Mouse (Mus musculus) thymus, postnatal 25 days (tissue): ENCODE data around the gene Ccdc142.

Experiments
- DNase-seq: peaks from one replicate; pipeline ENCODE4 v3.0.0; 2022

Ccdc142 gene

DNA sequence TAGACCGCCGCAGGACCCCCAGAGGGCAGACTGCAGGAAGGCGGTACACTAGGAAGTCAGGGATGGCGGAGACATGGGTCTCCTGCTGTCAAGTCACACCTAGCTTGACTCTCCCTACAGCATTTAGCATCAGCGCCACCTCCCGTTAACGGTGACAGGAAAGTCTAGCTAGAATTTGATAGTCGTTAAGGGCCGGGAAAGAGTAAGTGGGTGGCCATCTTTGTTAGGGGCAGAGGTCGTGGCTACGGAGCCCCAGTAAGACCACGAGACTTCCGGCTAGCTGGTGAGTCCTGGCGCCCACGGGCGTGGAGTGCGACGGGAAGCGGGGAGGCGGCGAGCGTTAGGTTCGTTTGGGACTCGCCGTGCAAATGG is at the start of gene Ccdc142, which contains the start of gene Gm42688:
Gene Ccdc142, plus strand, starts transcription at position 286 of the 372 bp plus-strand sequence.
Gene Gm42688, plus strand, starts transcription at position 302 of the 372 bp plus-strand sequence.
- peak; percentile 93 for DNase-seq

DNA sequence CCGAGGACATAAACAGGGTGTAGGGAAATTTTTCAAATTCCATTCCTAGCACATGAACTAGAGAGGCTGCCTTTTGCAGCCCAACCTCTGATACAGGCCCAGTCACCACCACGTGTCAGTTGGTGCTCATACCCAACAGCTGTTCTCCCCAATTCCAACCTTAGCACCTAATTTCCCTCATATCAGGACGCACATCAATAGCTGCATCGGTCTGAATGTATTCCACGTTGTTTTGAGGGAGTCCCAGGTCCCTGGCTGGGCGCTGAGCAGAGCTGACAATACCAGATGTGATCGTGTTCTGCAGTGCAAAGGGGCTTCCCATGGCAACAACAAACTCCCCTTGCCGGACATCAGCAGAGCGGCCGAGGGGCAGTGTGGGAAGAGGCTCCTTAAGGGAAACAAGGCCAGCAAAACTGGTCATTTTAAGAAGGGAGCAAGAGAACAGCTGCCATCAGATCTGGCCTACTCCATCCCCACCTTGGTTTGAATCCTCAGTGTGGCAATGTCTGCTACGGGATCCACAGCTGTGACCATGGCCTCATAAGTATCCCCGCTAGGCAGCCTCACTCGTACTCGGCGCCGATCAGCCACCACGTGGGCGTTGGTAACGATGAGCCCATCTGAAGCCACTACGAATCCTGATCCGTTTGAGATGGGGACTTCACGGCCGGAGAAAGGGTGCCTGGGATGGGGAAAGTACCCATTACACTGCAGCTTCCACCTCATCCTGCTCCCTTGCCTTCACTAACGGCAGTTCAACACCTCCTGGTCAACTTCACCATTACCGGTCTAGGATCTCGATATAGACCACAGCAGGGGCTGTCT is 48.1 kb upstream of the Ccdc142 start:
- peak; percentile 22 for DNase-seq

DNA sequence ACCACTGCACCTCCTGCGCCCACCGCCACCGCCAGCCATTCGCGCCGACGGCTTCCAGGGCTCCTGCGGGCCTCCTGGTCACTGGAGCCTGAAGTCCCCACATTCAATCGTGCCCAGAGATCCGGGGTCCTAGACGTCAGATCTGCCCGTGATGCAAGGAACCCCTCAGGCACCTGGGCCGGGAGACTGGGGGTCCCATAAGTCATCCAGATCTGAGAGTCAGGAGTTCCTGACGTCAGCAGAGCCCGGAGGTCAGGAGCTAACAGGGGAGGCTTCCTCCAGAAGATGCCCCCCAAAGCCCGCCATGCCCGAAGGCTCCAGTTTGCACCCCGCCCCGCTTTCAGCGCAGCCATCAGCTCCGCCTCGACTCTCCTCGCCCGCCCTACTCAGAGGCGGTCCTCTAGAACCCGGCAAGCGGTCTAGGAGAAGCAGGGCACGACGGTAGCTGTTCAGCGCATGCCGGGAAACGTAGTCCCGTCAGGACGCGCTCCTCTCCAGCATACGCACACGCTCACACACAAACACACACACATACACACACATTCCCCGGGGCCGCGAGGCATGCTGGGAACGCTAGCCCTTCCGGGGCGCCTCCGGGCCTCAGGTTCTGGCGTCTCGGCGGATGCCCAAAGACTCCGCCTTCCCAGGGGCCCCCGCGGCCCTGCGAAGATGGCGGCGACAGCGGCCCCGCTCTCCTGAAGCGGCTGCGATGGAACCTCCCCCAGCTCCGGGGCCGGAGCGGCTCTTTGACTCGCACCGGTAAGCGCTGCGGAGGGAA is 47.1 kb upstream of the Ccdc142 start, which contains the start of gene Aup1:
Gene Aup1, plus strand, starts transcription at position 448 of the 778 bp plus-strand sequence.
- DNase-seq = peak; percentile 96

DNA sequence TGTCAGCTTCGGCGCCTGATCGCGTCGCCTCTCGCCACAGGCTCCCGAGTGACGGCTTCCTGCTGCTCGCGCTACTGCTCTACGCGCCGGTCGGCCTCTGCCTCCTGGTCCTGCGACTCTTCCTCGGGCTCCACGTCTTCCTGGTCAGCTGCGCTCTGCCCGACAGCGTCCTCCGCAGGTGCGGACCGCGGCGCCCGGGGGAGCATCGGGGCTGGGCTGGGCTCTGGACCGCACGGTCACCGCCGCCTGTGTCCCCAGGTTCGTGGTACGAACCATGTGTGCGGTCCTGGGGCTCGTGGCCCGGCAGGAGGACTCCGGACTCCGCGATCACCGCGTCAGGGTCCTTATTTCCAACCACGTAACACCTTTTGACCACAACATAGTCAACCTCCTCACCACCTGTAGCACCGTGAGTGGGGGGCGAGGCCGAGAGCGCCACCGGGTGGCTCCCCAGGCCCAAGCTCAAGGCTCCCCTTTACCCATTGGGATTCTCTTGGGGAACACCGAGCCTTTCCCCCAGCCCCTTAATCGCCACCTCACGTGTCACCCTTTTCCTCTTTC is 46.5 kb upstream of the Ccdc142 start, which contains the start of gene Htra2:
Gene Htra2, minus strand, starts transcription at position 403 of the 561 bp plus-strand sequence.
- peak; percentile 66 for DNase-seq

DNA sequence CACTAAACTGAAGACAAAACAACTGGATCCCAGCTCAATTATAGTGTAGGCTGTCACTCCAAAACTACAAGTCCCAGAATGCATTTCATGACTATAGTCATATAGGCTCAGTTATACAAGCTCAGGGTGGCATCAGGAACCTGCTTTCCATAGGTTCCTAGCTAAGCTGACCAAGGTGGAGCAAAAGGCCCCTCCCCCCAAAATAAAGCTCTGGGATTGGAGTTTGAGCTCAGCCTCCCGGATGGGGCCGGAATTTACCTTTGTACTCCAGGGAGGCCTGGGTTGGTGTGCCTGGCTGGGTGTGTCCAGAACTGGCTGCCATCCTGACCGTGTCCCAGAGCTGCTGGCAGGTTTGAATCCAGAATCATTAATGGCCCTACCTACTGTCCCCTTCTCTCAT is 43.6 kb upstream of the Ccdc142 start, which contains the start of gene Dqx1:
Gene Dqx1, plus strand, starts transcription at position 55 of the 400 bp plus-strand sequence.
- DNase-seq = no peak

DNA sequence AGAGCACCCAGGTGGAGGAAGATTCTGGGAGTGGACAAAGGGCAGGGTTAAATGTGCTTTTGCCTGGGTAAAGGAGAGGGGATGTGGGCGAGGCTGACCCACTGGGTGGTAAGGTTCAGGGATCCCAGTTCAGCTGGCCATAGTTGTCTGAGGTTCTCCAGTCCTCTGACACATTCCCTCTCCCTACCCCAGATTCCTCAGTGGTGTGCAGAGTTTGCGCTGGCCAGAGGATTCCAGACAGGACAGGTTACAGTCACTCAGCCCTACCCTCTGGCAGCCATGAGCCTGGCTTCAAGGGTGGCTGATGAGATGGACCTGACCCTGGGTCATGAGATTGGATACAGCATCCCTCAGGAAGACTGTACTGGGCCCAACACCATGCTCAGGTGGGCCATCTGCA is 42.7 kb upstream of the Ccdc142 start:
- no peak for DNase-seq

DNA sequence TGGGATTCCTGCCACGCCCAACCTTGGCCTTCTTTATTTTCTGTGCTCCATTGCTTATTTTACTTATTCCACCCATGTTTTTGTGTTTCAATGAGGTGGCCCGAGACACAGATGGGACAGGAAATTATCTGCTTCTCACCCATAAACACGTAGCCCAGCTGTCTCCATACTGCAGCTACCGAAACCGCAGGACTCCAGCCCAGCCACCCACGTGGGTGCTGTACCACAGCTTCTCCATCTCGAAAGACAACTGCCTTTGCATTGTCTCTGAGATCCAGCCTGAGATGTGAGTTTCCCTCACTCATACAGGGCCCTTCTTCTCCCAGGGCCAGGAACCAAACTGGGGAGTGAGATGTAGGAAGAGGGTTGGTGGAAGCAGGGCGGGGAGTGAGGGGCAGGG is 35.4 kb upstream of the Ccdc142 start:
- DNase-seq = peak; percentile 45

DNA sequence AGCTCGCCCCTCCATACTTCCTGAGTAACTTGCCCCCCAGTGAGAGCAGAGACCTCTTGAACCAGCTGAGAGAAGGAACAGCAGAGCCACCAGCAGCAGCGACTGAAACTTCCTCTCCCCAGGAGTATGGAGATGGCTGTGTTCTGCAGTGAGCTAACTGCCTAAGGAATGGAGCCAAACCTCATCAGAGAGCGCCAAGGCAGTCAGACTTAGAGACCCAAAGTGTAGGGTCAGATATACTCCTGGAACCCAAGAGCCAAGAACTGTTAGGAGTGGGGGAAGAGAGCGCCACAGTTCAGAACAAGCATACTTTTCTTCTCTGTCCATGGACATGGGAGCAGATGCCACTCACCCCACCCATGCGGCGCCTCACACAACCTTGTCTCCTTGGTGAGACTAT is 35.0 kb upstream of the Ccdc142 start:
- DNase-seq = no peak

DNA sequence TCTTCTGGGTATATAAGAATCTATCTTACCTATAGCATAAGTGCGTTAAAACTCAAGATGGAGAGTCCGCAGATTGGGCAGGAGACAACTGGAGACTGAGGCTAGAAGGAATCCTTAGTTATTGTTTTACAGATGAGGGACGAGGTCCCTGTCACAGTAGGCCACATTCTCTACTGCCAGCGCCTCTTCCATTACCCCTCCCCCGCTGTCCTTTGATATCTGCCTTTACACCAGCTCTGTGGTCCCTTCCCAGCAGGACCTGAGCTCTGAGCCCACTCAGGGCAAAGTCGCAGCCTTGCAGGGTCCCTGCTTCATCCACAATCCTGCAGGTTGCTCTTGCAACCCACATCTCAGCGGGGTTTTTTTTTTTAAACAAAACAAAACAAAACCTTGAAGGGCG is 33.2 kb upstream of the Ccdc142 start:
- no peak for DNase-seq

DNA sequence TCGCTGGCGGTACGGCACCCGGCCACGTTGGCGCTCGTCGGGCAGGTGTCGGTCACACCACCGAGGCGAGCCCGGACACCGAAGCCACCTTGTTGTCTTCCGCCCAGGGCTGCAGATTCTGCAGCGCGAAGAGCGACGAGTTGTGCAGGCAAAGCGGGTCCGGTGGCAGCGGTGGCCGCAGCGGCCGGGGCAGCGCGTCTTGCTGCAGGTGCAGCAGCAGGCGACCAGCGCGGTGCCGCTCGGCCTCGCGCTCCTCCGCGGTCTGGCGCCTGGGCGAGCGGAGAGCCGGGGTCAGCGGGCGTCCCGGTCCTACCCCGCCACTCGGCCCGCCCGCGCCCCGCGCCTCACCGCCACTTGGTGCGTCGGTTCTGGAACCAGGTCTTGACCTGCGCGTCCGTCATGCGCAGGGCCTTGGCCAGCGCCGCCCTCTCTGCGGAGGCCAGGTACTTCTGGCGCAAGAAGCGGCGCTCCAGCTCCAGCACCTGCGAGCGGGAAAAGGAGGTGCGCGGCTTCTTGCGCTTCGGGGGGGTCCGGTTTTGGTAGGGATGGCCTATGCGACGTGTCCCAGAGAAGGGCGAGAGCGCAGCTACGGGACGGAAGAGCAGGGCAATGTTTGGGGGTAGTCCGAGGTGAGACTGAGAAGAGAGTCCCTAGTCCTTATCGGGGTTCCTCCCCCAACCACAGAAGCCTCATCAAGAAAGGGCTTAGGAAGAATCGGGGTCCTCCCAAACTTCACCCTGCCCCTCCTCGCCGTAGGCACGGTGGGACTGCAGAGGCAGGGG is 32.5 kb upstream of the Ccdc142 start:
- DNase-seq = no peak

DNA sequence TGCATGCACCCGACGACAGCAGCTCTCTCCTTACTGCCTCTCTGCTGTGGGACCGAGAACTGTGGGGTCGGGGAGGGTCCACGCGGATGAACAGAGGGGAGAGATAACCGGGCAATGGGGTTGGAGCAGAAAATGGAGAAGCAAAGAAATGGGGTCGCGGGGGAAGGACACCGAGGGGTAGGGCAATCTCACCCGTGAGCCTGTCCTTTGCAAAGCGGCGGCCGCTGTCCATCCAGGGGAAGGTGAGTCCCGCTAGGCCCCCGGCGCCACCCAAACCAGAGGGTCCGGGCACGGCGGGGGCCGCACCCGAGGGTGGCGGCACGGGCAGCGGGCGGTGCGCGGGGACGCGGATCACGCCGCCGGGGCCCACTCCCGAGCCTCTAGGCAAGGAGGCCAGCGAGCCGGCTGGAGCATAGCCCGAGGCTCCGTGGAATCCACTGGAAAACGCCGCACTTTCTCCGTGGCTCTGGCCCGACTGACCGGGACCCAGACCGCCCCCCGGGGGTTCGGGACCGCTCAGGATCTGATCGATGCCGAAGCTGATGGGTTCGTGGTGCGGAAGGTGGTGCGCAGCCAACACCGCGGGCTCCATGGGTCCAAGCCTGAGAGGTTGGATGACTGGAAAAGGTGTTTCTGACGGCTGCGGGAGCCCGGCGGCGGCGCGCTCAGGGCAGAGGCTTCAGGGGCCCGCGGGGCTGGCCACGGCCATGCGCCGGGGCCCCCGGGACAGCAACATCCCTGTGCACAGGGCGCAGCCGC is 31.7 kb upstream of the Ccdc142 start:
- DNase-seq = no peak

DNA sequence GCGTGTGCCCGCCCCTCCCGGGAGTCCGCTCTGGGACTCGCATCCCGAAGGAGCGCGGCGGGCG is 31.3 kb upstream of the Ccdc142 start, which contains the start of gene Tlx2:
Gene Tlx2, minus strand, starts transcription at position 47 of the 64 bp plus-strand sequence.
- DNase-seq = no peak

DNA sequence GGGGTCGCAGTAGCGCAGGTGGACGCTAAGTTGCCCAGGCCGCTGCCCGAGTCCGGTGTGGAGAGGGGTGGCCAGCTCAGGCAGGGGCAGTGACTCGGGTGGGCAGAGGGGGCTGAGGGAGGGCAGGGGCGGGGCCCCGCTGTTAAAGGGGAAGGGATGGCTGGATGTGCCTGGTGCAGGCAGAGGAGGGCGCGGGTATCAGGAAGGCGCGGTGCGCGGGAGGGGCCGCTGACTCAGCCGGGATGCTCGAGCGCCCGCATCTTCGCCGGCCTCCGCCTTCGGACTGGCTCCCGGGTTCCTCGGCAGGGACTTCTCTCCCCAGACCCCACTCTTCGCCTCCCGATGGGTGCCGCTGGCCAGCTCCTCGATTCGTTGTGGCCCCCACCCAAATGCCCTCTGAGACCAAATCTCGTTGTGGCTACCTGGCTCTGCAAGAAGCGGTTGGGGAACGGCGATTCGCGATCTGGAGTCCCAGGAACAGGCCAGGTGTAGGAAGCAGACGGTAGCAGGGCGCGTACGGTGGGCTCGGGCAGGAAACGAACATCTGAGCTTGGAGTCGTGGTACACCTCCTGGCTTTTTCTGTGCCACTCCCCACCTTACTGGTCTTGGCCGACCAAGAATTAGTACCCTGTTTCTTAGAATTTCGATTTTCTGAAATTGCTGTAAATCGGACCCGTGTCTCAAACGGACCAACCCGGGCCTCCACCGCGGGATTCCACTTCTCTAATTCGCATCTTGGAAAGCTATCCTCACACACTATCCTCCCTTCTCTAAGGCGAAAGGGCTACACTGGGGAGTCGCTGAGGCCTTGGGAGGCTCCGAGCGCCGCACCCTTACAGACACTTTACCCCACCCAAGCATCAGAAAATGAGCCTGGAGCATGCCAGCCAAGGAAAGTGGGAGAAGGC is 30.8 kb upstream of the Ccdc142 start:
- DNase-seq = peak; percentile 40

DNA sequence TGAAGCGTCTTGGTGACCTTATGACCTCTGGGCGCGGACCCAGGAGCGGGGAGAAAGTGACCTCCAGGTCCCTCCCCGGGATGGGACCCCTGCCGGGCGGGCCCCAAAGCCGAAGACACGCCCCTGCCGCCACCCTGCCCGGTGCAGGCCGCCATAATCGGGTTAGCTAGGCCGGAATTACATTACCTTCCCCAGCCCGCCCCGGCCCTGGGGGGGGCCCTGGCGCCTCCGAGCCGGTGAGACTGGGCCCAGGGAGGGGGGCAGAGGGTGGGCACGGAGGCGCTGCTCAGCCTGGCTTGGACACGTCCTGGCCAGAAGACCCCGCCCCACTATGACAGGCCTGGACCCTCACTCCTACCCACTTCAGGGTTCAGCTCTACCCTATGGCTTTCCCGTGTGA is 30.2 kb upstream of the Ccdc142 start:
- DNase-seq = no peak

DNA sequence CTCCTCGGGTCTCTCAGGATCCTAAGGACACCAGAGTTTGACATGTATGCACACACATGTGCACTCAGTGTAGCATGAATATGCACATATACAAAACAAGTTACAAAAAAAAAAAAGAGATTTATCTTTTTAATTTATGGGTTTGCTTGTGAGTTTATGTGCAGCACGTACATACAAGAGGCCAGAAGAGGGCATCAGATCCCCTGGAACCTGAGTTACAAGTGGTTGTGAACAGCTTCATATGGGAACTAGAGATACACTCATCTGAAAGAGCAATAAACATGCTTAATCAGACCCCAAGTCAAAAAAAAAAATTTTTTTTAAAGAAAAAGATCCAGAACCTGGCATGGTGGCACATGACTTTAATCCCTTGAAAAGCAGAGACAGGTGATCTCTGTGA is 26.4 kb upstream of the Ccdc142 start:
- peak; percentile 52 for DNase-seq

DNA sequence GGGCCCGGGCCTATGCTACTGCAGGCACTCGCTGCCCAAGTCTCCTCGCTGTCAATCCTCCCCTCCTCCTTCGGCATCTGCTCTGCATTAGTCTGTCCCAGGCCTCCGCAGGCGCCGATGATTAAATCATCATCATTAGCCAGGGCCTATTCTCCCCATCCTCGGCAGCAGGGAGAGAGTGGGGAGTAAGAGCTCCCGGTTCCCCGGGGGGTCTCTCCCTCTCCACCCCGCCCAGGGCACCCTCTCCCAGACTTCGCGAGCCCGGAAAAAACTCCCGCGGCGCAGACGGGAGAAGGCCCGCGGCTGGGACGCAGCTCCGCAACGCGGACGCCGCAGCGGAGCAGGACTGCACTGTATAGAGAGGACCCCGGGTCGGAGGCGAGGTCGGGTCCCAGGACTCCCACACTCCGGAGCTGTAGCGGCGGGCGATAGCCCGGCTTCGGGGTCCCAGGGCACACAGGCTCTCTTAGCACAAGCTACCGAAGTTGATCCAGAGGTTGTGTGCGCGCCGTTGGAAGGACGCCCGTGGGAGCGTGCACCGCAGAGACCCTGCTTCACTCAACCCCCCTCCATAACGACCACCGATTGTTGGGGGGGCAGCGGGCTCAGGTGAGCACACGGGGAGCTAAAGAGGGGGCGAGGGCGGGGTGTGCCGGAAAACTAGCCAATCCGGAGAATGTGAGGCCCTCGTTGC is 23.6 kb upstream of the Ccdc142 start, which contains the start of gene Pcgf1:
Gene Pcgf1, plus strand, starts transcription at position 240 of the 694 bp plus-strand sequence.
- DNase-seq = no peak

DNA sequence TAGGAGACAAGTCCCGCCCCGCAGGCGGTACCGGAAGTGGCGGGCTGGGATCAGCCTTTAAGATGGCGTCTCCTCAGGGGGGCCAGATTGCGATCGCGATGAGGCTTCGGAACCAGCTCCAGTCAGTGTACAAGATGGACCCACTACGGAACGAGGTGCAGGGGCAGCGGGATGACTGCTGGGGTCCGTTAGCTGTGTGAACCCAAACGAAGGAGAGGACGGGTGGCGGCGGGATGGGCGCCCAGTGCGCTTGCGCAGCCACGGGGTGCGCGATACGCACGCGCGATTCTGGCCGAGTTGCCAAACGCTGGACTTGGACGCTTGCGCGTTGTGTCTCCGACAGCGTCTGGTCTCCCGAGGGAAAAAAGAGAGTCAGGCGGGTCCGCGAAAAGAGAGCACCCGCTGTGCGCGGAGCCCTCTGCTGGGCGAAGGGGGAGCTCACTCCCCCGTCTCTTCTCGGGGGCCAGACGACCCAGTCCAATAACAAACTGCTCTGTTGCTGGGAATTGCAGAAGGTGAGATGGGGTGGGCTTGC is 23.0 kb upstream of the Ccdc142 start:
- peak; percentile 100 for DNase-seq

DNA sequence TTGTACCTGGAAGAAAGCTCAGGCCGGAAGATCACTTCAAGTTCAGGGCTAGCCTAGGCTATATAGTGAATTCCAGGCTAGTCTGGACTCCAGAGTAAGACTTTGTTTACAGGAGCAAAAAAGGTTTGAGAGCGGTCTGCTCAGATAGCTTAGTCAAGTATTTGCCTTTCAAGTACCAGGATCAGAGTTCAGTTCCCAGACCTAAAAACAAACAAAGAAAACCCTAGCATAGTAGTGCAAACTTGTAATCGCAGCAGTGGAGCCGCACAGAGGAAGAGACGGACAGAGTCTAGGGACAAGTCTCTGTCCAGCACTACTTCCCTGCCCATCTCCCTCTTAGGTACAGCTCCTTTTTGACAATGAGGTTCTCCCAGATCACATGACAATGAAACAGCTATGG is 21.2 kb upstream of the Ccdc142 start:
- DNase-seq = no peak

DNA sequence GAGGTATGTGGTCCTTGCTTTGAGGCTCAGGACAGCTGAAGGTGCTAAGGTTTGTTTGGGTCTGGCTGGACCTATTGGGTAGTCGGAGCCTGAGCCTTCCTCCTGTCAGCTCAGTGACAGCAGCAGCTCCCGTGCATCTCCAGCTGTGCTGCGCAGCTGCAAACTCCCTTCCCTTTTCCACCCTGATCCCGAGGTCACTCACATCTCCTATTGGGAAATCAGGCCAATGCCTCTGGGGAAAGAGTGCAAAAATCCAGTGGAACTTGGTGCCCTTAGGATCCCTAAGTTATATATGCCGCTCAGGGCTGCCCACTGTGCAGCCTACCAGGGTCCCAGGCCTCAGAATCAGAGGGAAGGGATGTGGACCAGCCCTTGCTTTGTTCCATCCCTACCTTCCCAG is 17.9 kb upstream of the Ccdc142 start:
- no peak for DNase-seq

DNA sequence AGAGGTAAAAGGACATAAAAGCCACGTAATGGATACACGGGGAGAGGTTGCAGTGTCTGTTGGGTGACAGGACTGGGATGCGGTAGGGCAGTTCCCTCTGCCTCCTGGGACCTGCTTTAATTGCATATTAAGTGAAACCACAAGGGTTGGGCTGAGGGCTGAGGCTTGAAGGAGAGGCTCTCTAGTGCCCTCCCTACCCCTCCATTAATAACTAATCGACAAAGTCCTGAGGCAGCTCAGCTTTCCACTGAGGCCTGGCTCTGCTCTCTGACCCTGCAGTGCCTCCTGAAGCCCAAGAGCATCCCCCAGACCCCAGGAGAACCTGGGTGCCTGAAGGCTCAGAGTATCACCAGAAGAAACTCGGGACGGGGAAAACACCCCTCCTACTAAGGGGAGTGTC is 16.9 kb upstream of the Ccdc142 start:
- no peak for DNase-seq
